Mouse (Mus musculus) liver, adult 2 months (tissue): ENCODE measurements around the gene Nrxn3.

ENCODE experiments used
- CTCF ChIP-seq: fragments of 200-500 bp; IDR thresholded peaks from 2 replicates; pipeline ENCODE4 v1.5.1; 2011; ENCODE audit warnings: low read depth, low read length, control low read depth
- POLR2A ChIP-seq: fragments of 200-500 bp; IDR thresholded peaks from 2 replicates; pipeline ENCODE4 v1.6.1; 2011; ENCODE audit warnings: low read length, control low read depth; ENCODE audit not compliant: insufficient read depth; ENCODE audit errors: extremely low read depth

DNA sequence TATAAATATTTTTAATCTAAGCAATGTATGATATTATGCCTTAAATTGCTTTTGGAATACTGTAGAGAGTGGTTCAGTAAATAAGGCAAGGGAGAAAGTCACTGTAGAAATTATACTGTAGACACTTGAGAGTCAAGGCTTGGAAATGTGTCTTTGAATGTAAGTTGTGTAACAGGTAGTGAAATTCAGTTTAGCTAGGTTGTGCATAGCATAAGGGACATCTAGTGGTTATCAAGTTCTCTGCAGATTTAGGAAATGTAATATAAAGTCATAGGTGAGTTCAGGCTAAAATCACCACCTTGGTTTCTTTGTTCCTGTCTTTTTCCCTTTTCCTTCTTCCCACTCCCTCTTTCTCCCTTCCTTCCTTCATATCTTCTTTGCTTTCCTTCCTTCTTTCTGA lies 518.9 kb downstream of the Nrxn3 start:
- TF ChIP-seq CTCF (no peak), POLR2A (no peak)
